In the genomic region with DNA sequence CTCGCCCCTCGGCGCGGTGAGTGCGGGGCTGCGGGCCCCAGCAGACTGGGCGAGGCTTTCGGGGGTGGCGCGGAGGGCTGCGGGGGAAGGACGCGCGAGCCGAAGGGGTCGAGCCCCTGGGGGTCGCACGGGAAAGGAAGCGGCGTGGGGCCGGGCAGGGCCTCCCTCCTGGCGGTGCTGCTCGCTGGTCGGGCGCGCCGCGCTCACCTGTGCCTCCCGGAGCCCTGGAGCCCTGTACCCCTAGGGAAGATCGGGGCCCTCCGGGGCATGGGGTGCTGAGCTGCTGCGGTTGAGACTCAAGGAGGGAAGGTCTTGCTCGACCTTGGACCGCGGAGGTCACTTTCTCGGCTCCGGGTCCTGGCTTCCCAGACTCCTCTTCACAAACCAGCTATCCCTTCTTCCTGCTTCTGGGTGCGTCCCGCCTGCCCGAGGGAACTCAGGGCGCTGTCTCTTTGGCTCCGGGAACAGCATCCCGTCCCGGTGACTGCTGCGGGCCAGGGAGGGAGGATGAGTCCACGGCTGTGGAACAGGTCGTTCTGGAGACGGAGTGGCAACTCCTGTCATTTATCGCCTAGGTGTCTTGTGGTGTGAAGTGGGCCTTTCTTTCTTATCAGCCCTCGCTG, we compare ENCODE assay signal across 8 mouse cellular contexts. TPM values are rescaled to one million over a fixed set of nuclear protein-coding genes. Genes with fewer than 3 reads are reported as not detected.
DNase-seq lines count a peak whose midpoint lies in the region; ATAC-seq and TF ChIP-seq lines count a peak whose summit lies in the region.

No protein-coding gene starts in this region.

- WGBS in bone marrow, adult 2 months: under 1% methylated on average over 48 of the region's 50 CpGs
- under 1% methylated on average over 38 of the region's 50 CpGs for WGBS in hindbrain, embryonic 12.5 days
- WGBS in limb, embryonic 14.5 days: 0% methylated on average over 31 of the region's 50 CpGs
- under 1% methylated on average over 43 of the region's 50 CpGs for WGBS in midbrain, embryonic 11.5 days
- 0% methylated on average over 37 of the region's 50 CpGs for WGBS in stomach, postnatal 0 days

- no peak for TF ChIP-seq EP300 in stomach, postnatal 0 days (optimal IDR thresholded peaks at IDR 0.05)

- H3K4me2 ChIP-seq in hindbrain, embryonic 12.5 days (replicated peaks): peak overlapping the region; percentile 100
- H3K4me2 ChIP-seq in limb, embryonic 14.5 days (replicated peaks; ENCODE audit: low read depth, low read length, severe bottlenecking): peak overlapping the region; percentile 99
- peak overlapping the region; percentile 100 for H3K4me2 ChIP-seq in midbrain, embryonic 11.5 days
- H3K4me2 ChIP-seq in stomach, postnatal 0 days (replicated peaks; ENCODE audit: low read depth): peak overlapping the region; percentile 99

- peak overlapping the region; percentile 70 for H3K9ac ChIP-seq in hindbrain, embryonic 12.5 days
- H3K9ac ChIP-seq in limb, embryonic 14.5 days (ENCODE audit: low read depth, low read length, severe bottlenecking): peak overlapping the region; percentile 66
- peak overlapping the region; percentile 65 for H3K9ac ChIP-seq in midbrain, embryonic 11.5 days (ENCODE audit: low read length)
- peak overlapping the region; percentile 78 for H3K9ac ChIP-seq in stomach, postnatal 0 days (ENCODE audit: low read length)

- H3K4me1 ChIP-seq in bone marrow, adult 2 months (ENCODE audit: control insufficient read depth, insufficient read depth, low read length): no peaks in the 10 kb centered on the region; the same call in none of the 2 replicates
- no peaks in the 10 kb centered on the region for H3K4me1 ChIP-seq in embryonic fibroblast, embryonic 13.5 days (ENCODE audit: control insufficient read depth, insufficient read depth, low read length)
- peaks cover 7% of the 10 kb centered on the region; the same call in 1 of the 2 replicates for H3K4me1 ChIP-seq in hindbrain, embryonic 12.5 days
- H3K4me1 ChIP-seq in limb, embryonic 14.5 days (ENCODE audit: control insufficient read depth, insufficient read depth, low read length): 0 out of 2 replicates have a peak, but pooled peaks cover 3% of the 10 kb centered on the region
- peaks cover 5% of the 10 kb centered on the region; the same call in 1 of the 2 replicates for H3K4me1 ChIP-seq in midbrain, embryonic 11.5 days (ENCODE audit: control insufficient read depth, insufficient read depth, low read length)
- H3K4me1 ChIP-seq in stomach, postnatal 0 days (replicated peaks; ENCODE audit: control insufficient read depth, insufficient read depth): no peaks in the 10 kb centered on the region

- no peak for TF ChIP-seq CTCF in bone marrow, adult 2 months (IDR thresholded peaks at IDR 0.05; ENCODE audit: control insufficient read depth, insufficient read depth, low read length)
- no peak for TF ChIP-seq CTCF in embryonic fibroblast, embryonic 13.5 days (IDR thresholded peaks at IDR 0.05; ENCODE audit: borderline replicate concordance, insufficient read depth, low read length)
- no peak for TF ChIP-seq CTCF in stomach, postnatal 0 days (IDR thresholded peaks at IDR 0.05; ENCODE audit: low read depth)

- peak; percentile 67 for DNase-seq in kidney, adult 18-20 months
- DNase-seq in kidney, postnatal 10 days: no peak
- no peak for DNase-seq in limb, embryonic 14.5 days (ENCODE audit: low spot score)
- peak; percentile 96 for DNase-seq in midbrain, embryonic 11.5 days (ENCODE audit: low spot score, missing footprints)
- DNase-seq in stomach, postnatal 0 days (ENCODE audit: low spot score): no peak

- H3K4me3 ChIP-seq in bone marrow, adult 2 months (replicated peaks; ENCODE audit: control insufficient read depth, low read depth, low read length): peak overlapping the region; percentile 74
- peak overlapping the region; percentile 69 for H3K4me3 ChIP-seq in embryonic fibroblast, embryonic 13.5 days (ENCODE audit: insufficient read depth, low read length)
- H3K4me3 ChIP-seq in hindbrain, embryonic 12.5 days: peak overlapping the region; percentile 76
- peak overlapping the region; percentile 68 for H3K4me3 ChIP-seq in limb, embryonic 14.5 days (replicated peaks; ENCODE audit: low read length)
- peak overlapping the region; percentile 72 for H3K4me3 ChIP-seq in midbrain, embryonic 11.5 days (ENCODE audit: low read depth, low read length)
- peak overlapping the region; percentile 78 for H3K4me3 ChIP-seq in stomach, postnatal 0 days (ENCODE audit: low read depth, low read length)

- H3K27me3 ChIP-seq in hindbrain, embryonic 12.5 days: peaks cover 46% of the 10 kb centered on the region
- peaks cover 34% of the 10 kb centered on the region for H3K27me3 ChIP-seq in limb, embryonic 14.5 days (ENCODE audit: control insufficient read depth, insufficient read depth, low read length)
- peaks cover 24% of the 10 kb centered on the region for H3K27me3 ChIP-seq in midbrain, embryonic 11.5 days (ENCODE audit: control insufficient read depth, insufficient read depth, low read length)
- no peaks in the 10 kb centered on the region for H3K27me3 ChIP-seq in stomach, postnatal 0 days (ENCODE audit: control insufficient read depth, insufficient read depth, low read length)

- peak; percentile 79 for ATAC-seq in hindbrain, embryonic 12.5 days (ENCODE audit: low FRiP score)
- peak; percentile 27; the same call in 1 of the 2 replicates for ATAC-seq in limb, embryonic 14.5 days (ENCODE audit: low FRiP score, low read depth)
- no peak; the same call in 1 of the 2 replicates for ATAC-seq in midbrain, embryonic 11.5 days (ENCODE audit: low FRiP score)
- ATAC-seq in stomach, postnatal 0 days (ENCODE audit: low FRiP score, low TSS enrichment): peak; percentile 67

- no peaks in the 10 kb centered on the region for H3K9me3 ChIP-seq in hindbrain, embryonic 12.5 days (replicated peaks)
- H3K9me3 ChIP-seq in limb, embryonic 14.5 days (ENCODE audit: control insufficient read depth, low read length): no peaks in the 10 kb centered on the region
- H3K9me3 ChIP-seq in midbrain, embryonic 11.5 days (ENCODE audit: control insufficient read depth, low read length): no peaks in the 10 kb centered on the region
- no peaks in the 10 kb centered on the region for H3K9me3 ChIP-seq in stomach, postnatal 0 days (ENCODE audit: control insufficient read depth, low read length)

- peak overlapping the region; percentile 66; the same call in 1 of the 2 replicates for H3K27ac ChIP-seq in bone marrow, adult 2 months (ENCODE audit: control insufficient read depth, insufficient read depth, low read depth, low read length, poor library complexity)
- H3K27ac ChIP-seq in embryonic fibroblast, embryonic 13.5 days (ENCODE audit: insufficient read depth, low read length): no peak overlapping the region
- H3K27ac ChIP-seq in hindbrain, embryonic 12.5 days: no peak overlapping the region
- no peak overlapping the region for H3K27ac ChIP-seq in limb, embryonic 14.5 days (replicated peaks; ENCODE audit: low read depth, low read length)
- H3K27ac ChIP-seq in midbrain, embryonic 11.5 days (ENCODE audit: low read depth, low read length): no peak overlapping the region
- peak overlapping the region; percentile 88 for H3K27ac ChIP-seq in stomach, postnatal 0 days (replicated peaks)

- no peaks in the 10 kb centered on the region for H3K36me3 ChIP-seq in hindbrain, embryonic 12.5 days
- no peaks in the 10 kb centered on the region for H3K36me3 ChIP-seq in limb, embryonic 14.5 days (ENCODE audit: control insufficient read depth, insufficient read depth, low read length)
- no peaks in the 10 kb centered on the region for H3K36me3 ChIP-seq in midbrain, embryonic 11.5 days (ENCODE audit: control insufficient read depth, insufficient read depth, low read length)
- no peaks in the 10 kb centered on the region for H3K36me3 ChIP-seq in stomach, postnatal 0 days (ENCODE audit: control insufficient read depth, insufficient read depth, low read length)

- TF ChIP-seq POLR2A in bone marrow, adult 2 months (IDR thresholded peaks at IDR 0.05; ENCODE audit: borderline replicate concordance, control insufficient read depth, low read depth, low read length): no peak
- no peak for TF ChIP-seq POLR2A in embryonic fibroblast, embryonic 13.5 days (IDR thresholded peaks at IDR 0.05; ENCODE audit: low read depth, low read length)
- no peak for TF ChIP-seq POLR2A in limb, embryonic 14.5 days (IDR thresholded peaks at IDR 0.05; ENCODE audit: borderline replicate concordance, extremely low read depth, insufficient read depth, insufficient read length)

RNA-seq across cellular contexts. Expression of a gene that starts 0.4 kb away (rescaled TPM):
- polyA plus RNA-seq in bone marrow, adult 2 months (2011; ENCODE audit: insufficient read depth, insufficient read length, low replicate concordance, missing spikeins): 1.5 and 4.3 TPM in 2 replicates
- polyA plus RNA-seq in embryonic fibroblast, embryonic 13.5 days (2011; ENCODE audit: insufficient read length, low read depth, missing spikeins): 1.2 and 1.5 TPM in 2 replicates
- polyA plus RNA-seq in hindbrain, embryonic 12.5 days (2016; fragmentation: Nextera tagmentation; extraction: Ambion mirVana): 1.5 and 1.6 TPM in 2 replicates
- 0.91 and 1.4 TPM in 2 replicates for polyA plus RNA-seq in limb, embryonic 14.5 days (2012; rRNA removed)
- polyA plus RNA-seq in limb, embryonic 14.5 days (2014; fragmentation: Nextera tagmentation; extraction: Ambion mirVana): 4.8 TPM in 2 replicates
- polyA plus RNA-seq in midbrain, embryonic 11.5 days (2014; fragmentation: Nextera tagmentation; extraction: Ambion mirVana): 0.46 and 0.88 TPM in 2 replicates
- polyA plus RNA-seq in stomach, postnatal 0 days (2015; fragmentation: Nextera tagmentation; extraction: Ambion mirVana): 71.0 and 73.3 TPM in 2 replicates

RNA-seq across cellular contexts. Expression of a gene that starts 56.1 kb away (rescaled TPM):
- 2.7 and 2.9 TPM in 2 replicates for polyA plus RNA-seq in bone marrow, adult 2 months (2011; ENCODE audit: insufficient read depth, insufficient read length, low replicate concordance, missing spikeins)
- polyA plus RNA-seq in embryonic fibroblast, embryonic 13.5 days (2011; ENCODE audit: insufficient read length, low read depth, missing spikeins): 5.5 and 8.4 TPM in 2 replicates
- 21.0 and 21.5 TPM in 2 replicates for polyA plus RNA-seq in hindbrain, embryonic 12.5 days (2016; fragmentation: Nextera tagmentation; extraction: Ambion mirVana)
- polyA plus RNA-seq in limb, embryonic 14.5 days (2012; rRNA removed): 16.1 and 17.3 TPM in 2 replicates
- polyA plus RNA-seq in limb, embryonic 14.5 days (2014; fragmentation: Nextera tagmentation; extraction: Ambion mirVana): 20.1 and 24.2 TPM in 2 replicates
- polyA plus RNA-seq in midbrain, embryonic 11.5 days (2014; fragmentation: Nextera tagmentation; extraction: Ambion mirVana): 22.8 and 23.0 TPM in 2 replicates
- 8.3 and 8.4 TPM in 2 replicates for polyA plus RNA-seq in stomach, postnatal 0 days (2015; fragmentation: Nextera tagmentation; extraction: Ambion mirVana)

RNA-seq across cellular contexts. Expression of a gene that starts 56.2 kb away (rescaled TPM):
- 15.9 and 20.7 TPM in 2 replicates for polyA plus RNA-seq in bone marrow, adult 2 months (2011; ENCODE audit: insufficient read depth, insufficient read length, low replicate concordance, missing spikeins)
- polyA plus RNA-seq in embryonic fibroblast, embryonic 13.5 days (2011; ENCODE audit: insufficient read length, low read depth, missing spikeins): 49.5 and 52.6 TPM in 2 replicates
- 69.3 and 75.7 TPM in 2 replicates for polyA plus RNA-seq in hindbrain, embryonic 12.5 days (2016; fragmentation: Nextera tagmentation; extraction: Ambion mirVana)
- 20.2 and 46.1 TPM in 2 replicates for polyA plus RNA-seq in limb, embryonic 14.5 days (2012; rRNA removed)
- polyA plus RNA-seq in limb, embryonic 14.5 days (2014; fragmentation: Nextera tagmentation; extraction: Ambion mirVana): 63.9 and 67.6 TPM in 2 replicates
- 82.4 and 87.1 TPM in 2 replicates for polyA plus RNA-seq in midbrain, embryonic 11.5 days (2014; fragmentation: Nextera tagmentation; extraction: Ambion mirVana)
- 39.9 and 44.9 TPM in 2 replicates for polyA plus RNA-seq in stomach, postnatal 0 days (2015; fragmentation: Nextera tagmentation; extraction: Ambion mirVana)

Comparison
In these comparisons a context has a peak if more than half of its experiments do, and no peak if none do; other contexts are left out.
1. DNase-seq: peak in kidney, adult 18-20 months (single experiment) and midbrain, embryonic 11.5 days (single experiment); none in kidney, postnatal 10 days (single experiment), limb, embryonic 14.5 days (single experiment) and stomach, postnatal 0 days (single experiment).
2. H3K27ac ChIP-seq: peak in bone marrow, adult 2 months (single experiment) and stomach, postnatal 0 days (single experiment); none in embryonic fibroblast, embryonic 13.5 days (single experiment), hindbrain, embryonic 12.5 days (single experiment), limb, embryonic 14.5 days (single experiment) and midbrain, embryonic 11.5 days (single experiment).
3. RNA of a gene that starts 0.4 kb away (polyA plus RNA-seq): 71.0 to 73.3 TPM in stomach, postnatal 0 days; 0.91 to 4.8 TPM in limb, embryonic 14.5 days, 1.5 to 4.3 TPM in bone marrow, adult 2 months, 1.5 to 1.6 TPM in hindbrain, embryonic 12.5 days, 1.2 to 1.5 TPM in embryonic fibroblast, embryonic 13.5 days and 0.46 to 0.88 TPM in midbrain, embryonic 11.5 days; every median in the first group is over 10 times any median in the second.
4. Peak in every context shown above with its lines, with median percentiles within 50 percentile points of each other: H3K4me3 ChIP-seq, H3K4me2 ChIP-seq and H3K9ac ChIP-seq.